Mouse (Mus musculus) forebrain, embryonic 11.5 days (tissue): ENCODE measurements around the gene Smarcc2. TPM values are rescaled to one million over a fixed set of nuclear protein-coding genes. Genes with fewer than 3 reads are reported as not detected.
"Not testable (repeated sequence)": the region's sequence is repeated elsewhere in the genome, so short reads cannot be mapped to it uniquely, and the experiment has no call there.

Experiments
- ATAC-seq: fragments of 200-750 bp; cut with Nextera tagmentation; replicated peaks from 2 replicates; pipeline ENCODE4 v1.8.0; 2017; ENCODE audit warnings: moderate TSS enrichment; ENCODE audit not compliant: low FRiP score
- DNase-seq: peaks from one replicate; pipeline ENCODE4 v3.0.0-alpha.2; 2017; ENCODE audit warnings: low spot score
- H3K27ac ChIP-seq: fragments of 300-500 bp; sonication (generic); 2 replicates; pipeline ENCODE4 v1.5.1; 2014; ENCODE audit warnings: low read depth, low read length
- H3K27me3 ChIP-seq: fragments of 300-500 bp; sonication (generic); 2 replicates; pipeline ENCODE4 v1.6.1; 2014; ENCODE audit warnings: mild to moderate bottlenecking, low read length, mixed read lengths; ENCODE audit not compliant: control insufficient read depth, insufficient read depth
- H3K36me3 ChIP-seq: fragments of 300-500 bp; sonication (generic); 2 replicates; pipeline ENCODE4 v1.6.1; 2014; ENCODE audit warnings: mild to moderate bottlenecking, low read length, moderate library complexity, mixed read lengths; ENCODE audit not compliant: control insufficient read depth, insufficient read depth
- H3K4me1 ChIP-seq: fragments of 300-500 bp; sonication (generic); replicated peaks from 2 replicates; pipeline ENCODE4 v1.6.1; 2014; ENCODE audit warnings: low read length, mixed read lengths; ENCODE audit not compliant: control insufficient read depth, insufficient read depth
- H3K4me2 ChIP-seq: fragments of 300-500 bp; sonication (generic); 2 replicates; pipeline ENCODE4 v1.6.1; 2014; ENCODE audit warnings: low read depth, mild to moderate bottlenecking, low read length, moderate library complexity, mixed read lengths; ENCODE audit not compliant: severe bottlenecking
- H3K4me3 ChIP-seq: fragments of 300-500 bp; sonication (generic); 2 replicates; pipeline ENCODE4 v1.5.1; 2014; ENCODE audit warnings: low read depth, low read length
- H3K9ac ChIP-seq: fragments of 300-500 bp; sonication (generic); 2 replicates; pipeline ENCODE4 v1.6.1; 2014; ENCODE audit warnings: low read length
- H3K9me3 ChIP-seq: fragments of 300-500 bp; sonication (generic); 2 replicates; pipeline ENCODE4 v1.6.1; 2016; ENCODE audit warnings: low read length, mixed read lengths; ENCODE audit not compliant: control insufficient read depth
- WGBS: fragments of 180-500 bp; shearing (Covaris S2); extraction: QIAGEN DNeasy Blood & Tissue Kit; methylation state at CpG from one replicate; pipeline ENCODE4 v1.1.7; 2014; 5-methylcytosine and 5-hydroxymethylcytosine counted together
- polyA plus RNA-seq: library from polyadenylated mRNA; unstranded; fragments of >200 nt; fragmentation: Nextera tagmentation; extraction: Ambion mirVana; gene quantifications from 2 replicates; pipeline ENCODE4 v1.2.1, GENCODE M21; 2014

Gene Smarcc2
- polyA plus RNA-seq, 1 experiment from 2014 or later: 139 TPM

GRCm38 (mm10) chr10:128488776-128489175, 29.7 kb downstream of the Smarcc2 start:
- peaks cover 28% of the 10 kb centered on the region for H3K36me3 ChIP-seq

GRCm38 (mm10) chr10:128489380-128489779, 30.3 kb downstream of the Smarcc2 start:
- Histone ChIP-seq H3K27me3 (no peaks in the 10 kb centered on the region), H3K27ac (no peak overlapping the region), H3K9ac (no peak overlapping the region), H3K4me3 (no peak overlapping the region), H3K9me3 (no peaks in the 10 kb centered on the region), H3K4me1 (peaks cover 2% of the 10 kb centered on the region; the same call in 1 of the 2 replicates), H3K4me2 (no peak overlapping the region), H3K36me3 (peaks cover 25% of the 10 kb centered on the region)
- 75% methylated on average over 5 of the region's 5 CpGs for WGBS
- no peak for DNase-seq
- no peak for ATAC-seq

More at GRCm38 (mm10) chr10:128488776-128489175, 29.7 kb downstream of the Smarcc2 start:
- Histone ChIP-seq H3K4me3 (no peak overlapping the region), H3K27ac (no peak overlapping the region), H3K4me1 (peaks cover 2% of the 10 kb centered on the region; the same call in 1 of the 2 replicates), H3K9me3 (no peaks in the 10 kb centered on the region), H3K9ac (no peak overlapping the region), H3K4me2 (no peak overlapping the region), H3K27me3 (no peaks in the 10 kb centered on the region)
- WGBS: 79% methylated on average over 4 of the region's 4 CpGs
- ATAC-seq: no peak
- no peak for DNase-seq

- Histone ChIP-seq H3K4me1 (peaks cover 3% of the 10 kb centered on the region), H3K4me2 (no peak overlapping the region), H3K36me3 (peaks cover 25% of the 10 kb centered on the region), H3K9me3 (no peaks in the 10 kb centered on the region), H3K27me3 (no peaks in the 10 kb centered on the region), H3K4me3 (no peak overlapping the region), H3K9ac (no peak overlapping the region), H3K27ac (no peak overlapping the region)
- DNase-seq (no peak), ATAC-seq (no peak)
- WGBS: 51% methylated on average over 4 of the region's 4 CpGs
Measured at GRCm38 (mm10) chr10:128489785-128490184, 30.7 kb downstream of the Smarcc2 start.

GRCm38 (mm10) chr10:128490232-128490631, 31.2 kb downstream of the Smarcc2 start:
- Histone ChIP-seq H3K27ac (no peak overlapping the region), H3K27me3 (no peaks in the 10 kb centered on the region), H3K36me3 (peaks cover 25% of the 10 kb centered on the region), H3K4me1 (peaks cover 7% of the 10 kb centered on the region), H3K9ac (no peak overlapping the region), H3K4me3 (no peak overlapping the region), H3K9me3 (no peaks in the 10 kb centered on the region), H3K4me2 (no peak overlapping the region)
- WGBS: 83% methylated on average over 5 of the region's 5 CpGs
- ATAC-seq (no peak), DNase-seq (no peak)

- Histone ChIP-seq H3K4me2 (no peak overlapping the region), H3K27ac (no peak overlapping the region; the same call in 1 of the 2 replicates), H3K4me3 (no peak overlapping the region), H3K9ac (no peak overlapping the region), H3K4me1 (peaks cover 7% of the 10 kb centered on the region), H3K27me3 (no peaks in the 10 kb centered on the region), H3K36me3 (peaks cover 19% of the 10 kb centered on the region), H3K9me3 (no peaks in the 10 kb centered on the region)
- DNase-seq (no peak), ATAC-seq (no peak)
- WGBS: 56% methylated on average over 5 of the region's 5 CpGs
Measured at GRCm38 (mm10) chr10:128490912-128491311, 31.9 kb downstream of the Smarcc2 start.

GRCm38 (mm10) chr10:128491495-128491894, 32.4 kb downstream of the Smarcc2 start:
- Histone ChIP-seq H3K4me3 (no peak overlapping the region), H3K27ac (no peak overlapping the region; the same call in 1 of the 2 replicates), H3K9ac (no peak overlapping the region), H3K36me3 (peaks cover 18% of the 10 kb centered on the region), H3K27me3 (no peaks in the 10 kb centered on the region), H3K4me1 (peaks cover 7% of the 10 kb centered on the region), H3K9me3 (no peaks in the 10 kb centered on the region), H3K4me2 (no peak overlapping the region)
- ATAC-seq: no peak
- 83% methylated on average over 6 of the region's 6 CpGs for WGBS
- DNase-seq: no peak

- ATAC-seq, H3K9me3 ChIP-seq, H3K27me3 ChIP-seq, H3K4me1 ChIP-seq, H3K9ac ChIP-seq: not testable (repeated sequence)
- Histone ChIP-seq H3K4me2 (peak overlapping the region; percentile 86; the same call in 1 of the 2 replicates), H3K36me3 (peaks cover 15% of the 10 kb centered on the region), H3K4me3 (peak overlapping the region; percentile 78), H3K27ac (0 out of 2 replicates have a peak overlapping the region, but pooled peaks have one; percentile 25)
- peak; percentile 47 for DNase-seq
- WGBS: 88% methylated on average over 6 of the region's 8 CpGs
Measured at GRCm38 (mm10) chr10:128492051-128492450, 33.0 kb downstream of the Smarcc2 start.

GRCm38 (mm10) chr10:128492633-128493311, 33.7 kb downstream of the Smarcc2 start:
- Histone ChIP-seq H3K4me2 (peak overlapping the region; percentile 86), H3K9me3 (no peaks in the 10 kb centered on the region), H3K27me3 (no peaks in the 10 kb centered on the region), H3K4me3 (peak overlapping the region; percentile 78), H3K36me3 (peaks cover 10% of the 10 kb centered on the region; the same call in 1 of the 2 replicates), H3K27ac (peak overlapping the region; percentile 78), H3K4me1 (peaks cover 7% of the 10 kb centered on the region), H3K9ac (peak overlapping the region; percentile 88)
- DNase-seq: peak; percentile 70
- ATAC-seq: 0 out of 2 replicates have a peak, but pooled peaks have one; percentile 8
- WGBS: 34% methylated on average over 12 of the region's 12 CpGs

GRCm38 (mm10) chr10:128493319-128493694, 34.3 kb downstream of the Smarcc2 start:
- WGBS: 0% methylated on average over 12 of the region's 12 CpGs
- peak overlapping the region; percentile 78 for H3K27ac ChIP-seq
- H3K9ac ChIP-seq: peak overlapping the region; percentile 88
- H3K9me3 ChIP-seq: no peaks in the 10 kb centered on the region
- H3K36me3 ChIP-seq: peaks cover 10% of the 10 kb centered on the region; the same call in 1 of the 2 replicates
- H3K4me3 ChIP-seq: peak overlapping the region; percentile 78
- no peaks in the 10 kb centered on the region for H3K27me3 ChIP-seq
- ATAC-seq: no peak
- H3K4me1 ChIP-seq: peaks cover 12% of the 10 kb centered on the region
- peak overlapping the region; percentile 86 for H3K4me2 ChIP-seq
- no peak for DNase-seq
